Mouse (Mus musculus) embryo, embryonic 9.5 days (tissue): Measurements from ENCODE around the gene Ccnt1.

Experiments
- DNase-seq: peaks from one replicate; pipeline ENCODE4 v3.0.0-alpha.2; 2017; ENCODE audit errors: extremely low spot score

Gene Ccnt1

GRCm38 (mm10) chr15:98510438-98511385, 60.0 kb downstream of the Ccnt1 start:
- DNase-seq, result peak; percentile 78

DNA sequence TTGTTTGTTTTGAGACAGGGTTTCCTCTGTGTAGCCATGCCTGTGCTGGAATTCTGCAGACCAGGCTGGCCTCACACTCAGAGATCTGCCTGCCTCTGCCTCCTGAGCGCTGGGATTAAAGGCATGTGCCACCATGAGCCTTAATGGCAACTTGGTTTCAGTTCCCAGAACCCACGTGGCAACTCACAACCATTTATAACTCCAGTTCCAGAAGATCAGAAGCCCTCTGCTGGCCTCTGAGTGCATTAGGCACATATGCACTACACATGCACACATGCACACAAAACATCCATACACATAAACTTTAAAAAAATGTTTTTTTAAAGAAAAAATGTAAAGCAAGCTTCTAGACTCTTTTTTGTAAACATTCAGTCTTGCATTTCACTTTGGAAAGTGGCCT, 61.3 kb downstream of the Ccnt1 start:
- no peak for DNase-seq

- DNase-seq, result no peak
These were observed 63.4 kb downstream of the Ccnt1 start for GRCm38 (mm10) chr15:98507321-98507720.

GRCm38 (mm10) chr15:98506253-98506957, 64.3 kb downstream of the Ccnt1 start:
- DNase-seq, result no peak

DNA sequence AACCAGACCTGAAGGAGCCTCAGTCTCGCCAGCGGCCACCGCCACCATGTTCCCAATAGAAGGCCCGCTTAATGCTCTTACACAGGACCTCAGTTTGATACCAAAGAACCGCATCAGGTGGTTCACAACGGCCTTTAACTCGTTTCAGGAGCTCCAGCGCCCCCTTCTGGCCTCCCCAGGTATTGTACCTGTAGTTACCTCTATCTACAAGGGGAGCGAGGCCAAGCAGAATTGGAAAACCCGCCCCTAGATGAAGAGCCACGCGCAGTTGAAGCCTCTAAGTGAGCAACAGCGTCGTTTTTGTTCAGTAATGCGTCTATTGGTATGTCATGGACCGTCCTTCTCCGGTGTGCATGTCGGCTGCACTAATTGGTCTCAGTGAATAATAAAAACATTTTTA, 66.2 kb downstream of the Ccnt1 start:
- DNase-seq, result peak; percentile 75

DNA sequence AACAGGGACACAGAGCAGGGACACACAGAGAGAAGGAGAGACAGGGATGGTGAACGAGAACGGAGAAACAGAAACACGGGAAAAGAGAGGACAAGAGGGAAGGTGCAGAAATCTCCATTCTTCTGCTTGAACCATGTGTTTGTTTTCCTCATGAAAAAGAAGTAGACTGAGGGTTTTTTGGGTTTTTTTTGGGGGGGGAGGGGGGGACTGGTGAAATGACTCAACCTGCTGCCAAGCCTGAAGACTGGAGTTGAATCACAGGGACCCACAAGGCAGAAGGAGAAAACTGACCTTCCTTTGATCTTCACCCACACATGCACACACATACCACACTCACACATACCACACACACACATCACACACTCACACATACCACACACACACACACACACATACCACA, 67.4 kb downstream of the Ccnt1 start:
- no peak for DNase-seq

DNA sequence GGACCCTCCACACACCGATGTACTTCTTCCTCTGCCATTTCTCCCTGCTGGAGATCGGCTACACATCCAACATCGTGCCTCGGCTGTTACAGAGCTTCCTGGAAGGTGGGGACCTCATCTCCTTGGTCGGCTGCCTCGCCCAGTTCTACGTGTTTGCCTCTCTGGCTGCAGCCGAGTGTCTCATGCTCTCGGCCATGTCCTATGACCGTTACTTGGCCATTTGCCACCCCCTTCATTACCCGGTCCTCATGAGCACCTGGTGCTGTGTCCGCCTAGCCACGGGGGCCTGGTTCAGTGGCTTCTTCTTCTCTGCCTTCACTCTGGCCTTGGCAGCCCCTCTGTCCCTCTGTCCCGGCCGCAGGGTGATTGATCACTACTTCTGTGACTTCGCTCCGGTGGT, 73.1 kb downstream of the Ccnt1 start:
- DNase-seq, result no peak

DNA sequence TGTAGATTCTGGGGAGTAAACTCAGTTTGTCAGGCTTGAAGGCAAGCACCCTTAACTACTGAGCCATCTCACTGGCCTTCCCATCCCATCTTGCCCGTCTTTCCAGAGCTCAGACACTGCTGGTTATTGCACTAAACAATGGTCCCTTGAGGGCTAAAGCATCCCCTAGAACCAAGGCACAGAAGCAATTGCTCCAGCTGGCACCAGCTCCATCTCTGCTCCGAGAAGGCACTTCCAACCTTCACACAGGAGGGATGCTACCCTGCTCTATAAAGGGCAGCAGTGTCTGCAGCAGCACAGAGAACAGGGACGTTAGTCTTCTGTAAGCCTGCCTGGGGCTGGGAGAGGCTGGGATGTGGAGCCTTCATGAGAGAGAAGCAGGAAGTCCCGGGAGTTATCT, 78.6 kb downstream of the Ccnt1 start, which contains the start of gene Olfr279:
Olfr279 (plus strand) TSS at position 301 of the 400 bp plus-strand sequence.
- DNase-seq, result no peak

- DNase-seq, result no peak
These were observed 79.4 kb downstream of the Ccnt1 start for GRCm38 (mm10) chr15:98491332-98491731.
